Comparison of ENCODE assay signal across 8 mouse cellular contexts in the genomic region with DNA sequence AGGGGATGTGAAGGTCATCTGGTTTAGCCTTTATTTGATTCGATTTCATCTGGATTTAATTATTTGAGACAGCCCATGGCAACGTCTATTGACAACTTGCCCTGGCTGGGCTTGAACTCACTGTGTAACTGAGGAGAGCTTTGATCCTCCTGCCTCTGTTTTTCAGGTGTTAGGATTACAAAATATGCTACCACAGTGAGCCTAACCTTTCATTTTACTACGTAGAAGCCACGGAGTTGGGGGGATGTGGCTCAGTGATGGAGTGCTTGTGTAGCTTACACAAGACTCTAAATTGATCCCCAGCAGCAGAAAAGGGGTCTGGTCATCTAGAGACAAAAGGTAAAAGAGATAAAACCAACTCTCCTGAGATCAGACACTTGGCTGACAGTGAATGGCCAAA. TPM values are rescaled to one million over a fixed set of nuclear protein-coding genes. Genes with fewer than 3 reads are reported as not detected.
A peak's percentile ranks its signal among the peaks of the same experiment; 100 is the strongest.
DNase-seq lines count a peak whose midpoint lies in the region; ATAC-seq and TF ChIP-seq lines count a peak whose summit lies in the region.

No protein-coding gene starts in this region.

- no peak overlapping the region for H3K27ac ChIP-seq in cerebellum, adult 2 months (ENCODE audit: insufficient read depth, low read length)
- H3K27ac ChIP-seq in lung, postnatal 0 days (ENCODE audit: low read length), result no peak overlapping the region
- no peak overlapping the region for H3K27ac ChIP-seq in liver, embryonic 15.5 days (replicated peaks)
- H3K27ac ChIP-seq in stomach, embryonic 15.5 days, result no peak overlapping the region
- no peak overlapping the region for H3K27ac ChIP-seq in thymus, adult 2 months (ENCODE audit: control insufficient read depth, insufficient read depth, low read length)

- 43% methylated on average over 4 of the region's 4 CpGs for WGBS in cerebellum, adult 2 months
- WGBS in lung, postnatal 0 days, result 43% methylated on average over 4 of the region's 4 CpGs
- 51% methylated on average over 4 of the region's 4 CpGs for WGBS in lung, adult 2 months
- 48% methylated on average over 4 of the region's 4 CpGs for WGBS in liver, embryonic 15.5 days (ENCODE audit: insufficient replicate concordance)
- WGBS in stomach, embryonic 15.5 days, result 40% methylated on average over 4 of the region's 4 CpGs
- 42% methylated on average over 4 of the region's 4 CpGs for WGBS in thymus, adult 2 months

- DNase-seq in cerebellum, adult 2 months, result no peak
- no peak for DNase-seq in cerebellum, adult 9-10 months
- no peak for DNase-seq in lung, postnatal 0 days (ENCODE audit: low spot score)
- no peak for DNase-seq in lung, adult 2 months
- DNase-seq in frontal cortex, postnatal 36 days (ENCODE audit: low spot score in 2 of 2), result no peak
- DNase-seq in thymus, adult 2 months, result no peak

- H3K36me3 ChIP-seq in lung, postnatal 0 days (ENCODE audit: insufficient read depth, low read length), result no peaks in the 10 kb centered on the region
- no peaks in the 10 kb centered on the region for H3K36me3 ChIP-seq in liver, embryonic 15.5 days (replicated peaks)
- no peaks in the 10 kb centered on the region for H3K36me3 ChIP-seq in stomach, embryonic 15.5 days
- no peaks in the 10 kb centered on the region for H3K36me3 ChIP-seq in thymus, adult 2 months (ENCODE audit: control insufficient read depth, insufficient read depth, low read length)

- H3K4me2 ChIP-seq in lung, postnatal 0 days (replicated peaks; ENCODE audit: low read depth, low read length), result peak overlapping the region; percentile 99; the same call in 1 of the 2 replicates
- peak overlapping the region; percentile 99 for H3K4me2 ChIP-seq in liver, embryonic 15.5 days
- H3K4me2 ChIP-seq in stomach, embryonic 15.5 days, result peak overlapping the region; percentile 97

- H3K4me1 ChIP-seq in cerebellum, adult 2 months (ENCODE audit: control insufficient read depth, insufficient read depth, low read length), result no peaks in the 10 kb centered on the region; the same call in 1 of the 2 replicates
- H3K4me1 ChIP-seq in lung, postnatal 0 days (ENCODE audit: insufficient read depth, low read depth, low read length), result peaks cover 10% of the 10 kb centered on the region; the same call in 1 of the 2 replicates
- H3K4me1 ChIP-seq in lung, adult 2 months (ENCODE audit: control insufficient read depth, insufficient read depth, low read length), result peaks cover 5% of the 10 kb centered on the region
- peaks cover 17% of the 10 kb centered on the region for H3K4me1 ChIP-seq in liver, embryonic 15.5 days (replicated peaks)
- peaks cover 5% of the 10 kb centered on the region; the same call in 1 of the 2 replicates for H3K4me1 ChIP-seq in stomach, embryonic 15.5 days
- H3K4me1 ChIP-seq in thymus, adult 2 months (replicated peaks; ENCODE audit: control insufficient read depth, insufficient read depth, low read length), result peaks cover 9% of the 10 kb centered on the region

- no peak for ATAC-seq in lung, postnatal 0 days
- ATAC-seq in liver, embryonic 15.5 days (ENCODE audit: insufficient read depth), result no peak
- no peak for ATAC-seq in stomach, embryonic 15.5 days (ENCODE audit: insufficient read depth, low FRiP score, low read depth)

- no peak for TF ChIP-seq EP300 in lung, postnatal 0 days (IDR thresholded peaks at IDR 0.05)

- H3K9ac ChIP-seq in lung, postnatal 0 days (replicated peaks; ENCODE audit: low read depth), result no peak overlapping the region
- H3K9ac ChIP-seq in liver, embryonic 15.5 days, result no peak overlapping the region
- no peak overlapping the region for H3K9ac ChIP-seq in stomach, embryonic 15.5 days

- H3K4me3 ChIP-seq in cerebellum, adult 2 months (replicated peaks; ENCODE audit: insufficient read depth, low read depth, low read length), result peak overlapping the region; percentile 95
- H3K4me3 ChIP-seq in lung, postnatal 0 days (ENCODE audit: low read depth, low read length), result peak overlapping the region; percentile 68
- H3K4me3 ChIP-seq in lung, adult 2 months (replicated peaks; ENCODE audit: extremely low read depth, low read depth, low read length), result no peak overlapping the region
- H3K4me3 ChIP-seq in liver, embryonic 15.5 days (replicated peaks), result peak overlapping the region; percentile 76; the same call in 1 of the 2 replicates
- H3K4me3 ChIP-seq in stomach, embryonic 15.5 days (replicated peaks), result no peak overlapping the region
- H3K4me3 ChIP-seq in thymus, adult 2 months (ENCODE audit: control insufficient read depth, insufficient read depth, low read length), result no peak overlapping the region

- H3K27me3 ChIP-seq in cerebellum, adult 2 months (ENCODE audit: control insufficient read depth, insufficient read depth, low read length), result no peaks in the 10 kb centered on the region
- H3K27me3 ChIP-seq in lung, postnatal 0 days (replicated peaks; ENCODE audit: insufficient read depth, low read length), result peaks cover 8% of the 10 kb centered on the region; the same call in 1 of the 2 replicates
- peaks cover 69% of the 10 kb centered on the region for H3K27me3 ChIP-seq in liver, embryonic 15.5 days
- H3K27me3 ChIP-seq in stomach, embryonic 15.5 days (replicated peaks), result peaks cover 13% of the 10 kb centered on the region; the same call in 1 of the 2 replicates
- no peaks in the 10 kb centered on the region for H3K27me3 ChIP-seq in thymus, adult 2 months (ENCODE audit: control insufficient read depth, insufficient read depth, low read length)

- no peak for TF ChIP-seq CTCF in cerebellum, adult 2 months (IDR thresholded peaks at IDR 0.05; ENCODE audit: borderline replicate concordance, insufficient read depth, low read depth, low read length)
- no peak for TF ChIP-seq CTCF in lung, postnatal 0 days (IDR thresholded peaks at IDR 0.05)
- no peak for TF ChIP-seq CTCF in lung, adult 2 months (IDR thresholded peaks at IDR 0.05; ENCODE audit: insufficient read depth, low read length)
- TF ChIP-seq CTCF in thymus, adult 2 months (IDR thresholded peaks at IDR 0.05; ENCODE audit: borderline replicate concordance, control insufficient read depth, extremely low read depth, insufficient read depth, low read length, poor library complexity), result no peak

- H3K9me3 ChIP-seq in lung, postnatal 0 days (ENCODE audit: low read length), result no peaks in the 10 kb centered on the region
- H3K9me3 ChIP-seq in liver, embryonic 15.5 days (replicated peaks), result no peaks in the 10 kb centered on the region
- H3K9me3 ChIP-seq in stomach, embryonic 15.5 days, result no peaks in the 10 kb centered on the region

- TF ChIP-seq POLR2A in cerebellum, adult 2 months (IDR thresholded peaks at IDR 0.05; ENCODE audit: borderline replicate concordance, insufficient read depth, low read length), result no peak
- TF ChIP-seq POLR2A in lung, adult 2 months (IDR thresholded peaks at IDR 0.05; ENCODE audit: borderline replicate concordance, extremely low read depth, low read depth, low read length), result no peak
- TF ChIP-seq POLR2A in thymus, adult 2 months (IDR thresholded peaks at IDR 0.05; ENCODE audit: control insufficient read depth, extremely low read depth, insufficient read depth, low read length, poor library complexity), result no peak

RNA-seq across cellular contexts. Expression of a gene that starts 1.1 kb away (rescaled TPM):
- 46.0 and 57.8 TPM in 2 replicates for polyA plus RNA-seq in cerebellum, adult 2 months (2012; rRNA removed)
- polyA plus RNA-seq in lung, postnatal 0 days (2015; fragmentation: Nextera tagmentation; extraction: Ambion mirVana), result 0.47 and 0.60 TPM in 2 replicates
- polyA plus RNA-seq in lung, adult 2 months (2012; rRNA removed), result 0.79 and 0.89 TPM in 2 replicates
- polyA plus RNA-seq in liver, embryonic 15.5 days (2015; fragmentation: Nextera tagmentation; extraction: Ambion mirVana), result 0.21 and 0.38 TPM in 2 replicates
- polyA plus RNA-seq in stomach, embryonic 15.5 days (2015; fragmentation: Nextera tagmentation; extraction: Ambion mirVana), result 0.50 and 0.75 TPM in 2 replicates
- 4.9 and 6.6 TPM in 2 replicates for polyA plus RNA-seq in thymus, adult 2 months (2012; rRNA removed)

Comparison
In these comparisons a context has a peak if more than half of its experiments do, and no peak if none do; other contexts are left out.
1. H3K4me3 ChIP-seq: peak in cerebellum, adult 2 months (single experiment), lung, postnatal 0 days (single experiment) and liver, embryonic 15.5 days (single experiment); none in lung, adult 2 months (single experiment), stomach, embryonic 15.5 days (single experiment) and thymus, adult 2 months (single experiment).
2. Peak in every context shown above with its lines, with median percentiles within 50 percentile points of each other: H3K4me2 ChIP-seq.